Mouse (Mus musculus) myocyte (in vitro differentiated cells): ENCODE measurements around the gene Nr3c2. TPM values are rescaled to one million over a fixed set of nuclear protein-coding genes. Genes with fewer than 3 reads are reported as not detected.

Experiments
- H3K27me3 ChIP-seq: one replicate; pipeline ENCODE4 v1.6.1; 2011; ENCODE audit not compliant: control insufficient read depth, insufficient read depth, insufficient read length
- H3K36me3 ChIP-seq: one replicate; pipeline ENCODE4 v1.6.1; 2011; ENCODE audit not compliant: control insufficient read depth, insufficient read depth
- H3K4me2 ChIP-seq: one replicate; pipeline ENCODE4 v1.6.1; 2011; ENCODE audit warnings: low read depth, control low read depth
- H3K4me3 ChIP-seq: one replicate; pipeline ENCODE4 v1.5.1; 2011; ENCODE audit warnings: mild to moderate bottlenecking, control low read depth, moderate library complexity
- H3K79me2 ChIP-seq: one replicate; pipeline ENCODE4 v1.6.1; 2011; ENCODE audit not compliant: control insufficient read depth, insufficient read depth
- H3ac ChIP-seq: one replicate; pipeline ENCODE4 v1.6.1; 2011; ENCODE audit not compliant: control insufficient read depth, insufficient read length
- CEBPB ChIP-seq: IDR thresholded peaks from 2 replicates; pipeline ENCODE4 v1.6.1; 2011; ENCODE audit warnings: mild to moderate bottlenecking, moderate library complexity; ENCODE audit not compliant: poor library complexity, insufficient read depth, severe bottlenecking
- E2F4 ChIP-seq: IDR thresholded peaks from one replicate; pipeline ENCODE4 v1.6.1; 2011; ENCODE audit warnings: mild to moderate bottlenecking, control low read depth, moderate library complexity; ENCODE audit not compliant: insufficient read depth
- MAX ChIP-seq: IDR thresholded peaks from one replicate; pipeline ENCODE4 v1.6.1; 2011; ENCODE audit warnings: low read depth, mild to moderate bottlenecking, control low read depth
- MYOD1 ChIP-seq, 3 experiments: IDR thresholded peaks; one replicate each; pipeline ENCODE4 v1.6.1; 2011; ENCODE audit warnings: control low read depth in 2 of 3, low read depth in 2 of 3, mild to moderate bottlenecking in 2 of 3, moderate library complexity in 1 of 3; ENCODE audit not compliant: insufficient read length in 2 of 3, control insufficient read depth in 1 of 3
- MYOG ChIP-seq, 3 experiments: IDR thresholded peaks; one replicate each; pipeline ENCODE4 v1.6.1; 2011; ENCODE audit warnings: control low read depth in 2 of 3, low read depth in 2 of 3, mild to moderate bottlenecking in 2 of 3; ENCODE audit not compliant: insufficient read length in 2 of 3, control insufficient read depth in 1 of 3, insufficient read depth in 1 of 3
- POLR2A ChIP-seq: IDR thresholded peaks from one replicate; pipeline ENCODE4 v1.6.1; 2011; ENCODE audit warnings: low read depth, mild to moderate bottlenecking, control low read depth, moderate library complexity; ENCODE audit not compliant: insufficient read length
- POLR2AphosphoS2 ChIP-seq: IDR thresholded peaks from one replicate; pipeline ENCODE4 v1.6.1; 2011; ENCODE audit warnings: low read depth, control low read depth; ENCODE audit not compliant: insufficient read length
- REST ChIP-seq: IDR thresholded peaks from one replicate; pipeline ENCODE4 v1.6.1; 2011; ENCODE audit warnings: mild to moderate bottlenecking, control low read depth, moderate library complexity; ENCODE audit not compliant: insufficient read depth, insufficient read length
- SRF ChIP-seq: IDR thresholded peaks from one replicate; pipeline ENCODE4 v1.6.1; 2011; ENCODE audit warnings: low read depth; ENCODE audit not compliant: control insufficient read depth, insufficient read length
- TCF12 ChIP-seq: IDR thresholded peaks from one replicate; pipeline ENCODE4 v1.6.1; 2011; ENCODE audit warnings: mild to moderate bottlenecking, control low read depth; ENCODE audit not compliant: poor library complexity, insufficient read depth, severe bottlenecking
- TCF3 ChIP-seq: IDR thresholded peaks from one replicate; pipeline ENCODE4 v1.6.1; 2011; ENCODE audit warnings: low read depth, control low read depth; ENCODE audit not compliant: insufficient read length
- USF1 ChIP-seq: IDR thresholded peaks from one replicate; pipeline ENCODE4 v1.6.1; 2011; ENCODE audit warnings: low read depth, mild to moderate bottlenecking, control low read depth, moderate library complexity
- polyA plus RNA-seq: library from polyadenylated mRNA; unstranded; fragments of >200 nt; fragmentation: generic; extraction: Trizol; gene quantifications from one replicate; pipeline ENCODE4 v1.2.1, GENCODE M21; 2012; ENCODE audit warnings: missing spikeins

The Nr3c2 gene
- polyA plus RNA-seq, 1 experiment, result 0.11 TPM

DNA sequence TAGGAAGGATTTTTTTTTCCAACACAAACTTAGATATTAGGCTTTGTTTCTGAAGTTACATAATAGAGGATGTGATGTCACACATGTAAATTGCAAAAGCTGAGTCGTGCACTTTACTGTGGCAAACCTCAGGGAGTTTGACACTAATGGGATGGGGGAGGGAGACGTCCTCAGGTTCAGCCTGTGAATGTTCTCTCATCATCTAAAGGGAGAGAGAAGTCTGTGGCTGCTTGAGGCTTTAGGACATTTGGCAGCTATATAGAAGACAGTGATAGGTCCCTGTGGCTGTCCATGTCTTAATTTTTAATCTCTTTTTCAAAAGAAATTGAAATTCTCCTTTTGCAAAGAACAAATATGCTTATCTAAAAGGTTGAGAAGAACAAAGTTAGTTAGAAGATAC lies 2.2 kb upstream of the Nr3c2 start:
- Histone ChIP-seq H3K36me3 (no peaks in the 10 kb centered on the region), H3K79me2 (no peaks in the 10 kb centered on the region), H3K4me3 (no peak overlapping the region), H3ac (no peak overlapping the region), H3K4me2 (no peak overlapping the region), H3K27me3 (peaks cover 23% of the 10 kb centered on the region)
- no peak for TF ChIP-seq USF1
- no peak for TF ChIP-seq MYOG (IDR thresholded peaks at IDR 0.05; ENCODE audit: control insufficient read depth in 1 of 3, insufficient read depth in 1 of 3, insufficient read length in 2 of 3, low read depth in 2 of 3)
- no peak for TF ChIP-seq CEBPB
- TF ChIP-seq SRF, result no peak
- TF ChIP-seq POLR2A, result no peak
- no peak for TF ChIP-seq E2F4
- TF ChIP-seq TCF3, result no peak

DNA sequence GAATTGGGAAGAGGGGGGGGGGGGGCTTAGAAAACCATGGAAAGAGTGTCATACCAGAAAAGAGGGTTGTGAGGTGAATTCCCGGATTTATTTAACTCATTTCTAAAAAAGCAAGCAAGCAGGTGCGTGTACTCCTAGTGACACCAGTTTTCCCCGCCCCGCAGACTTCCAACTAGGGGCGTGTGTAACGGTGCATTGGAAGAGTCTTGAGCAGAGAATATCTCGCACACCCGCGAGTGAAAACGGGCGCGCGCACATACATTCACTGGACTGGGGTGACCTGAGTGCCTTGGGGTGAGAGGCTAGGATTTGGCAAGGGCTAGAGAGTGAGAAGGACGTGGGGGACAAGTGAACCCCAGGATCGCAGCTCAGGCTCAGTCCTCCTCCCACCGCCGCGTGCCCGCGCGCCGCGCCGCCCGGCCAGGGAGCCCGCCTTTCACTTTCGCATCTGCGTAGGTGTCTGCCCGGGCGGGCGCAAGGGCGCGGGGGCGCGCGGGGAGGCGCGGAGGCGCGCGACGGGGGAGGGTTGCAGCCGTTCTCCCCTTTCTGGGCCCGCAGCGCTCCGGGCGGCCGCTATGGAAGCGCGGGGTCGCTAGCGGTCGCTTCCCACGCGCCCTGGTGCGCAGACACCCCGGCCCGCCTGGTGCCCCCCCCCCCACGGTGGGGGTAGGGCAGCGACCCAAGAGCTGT lies 376 bp upstream of the Nr3c2 start:
- Histone ChIP-seq H3K36me3 (no peaks in the 10 kb centered on the region), H3K79me2 (no peaks in the 10 kb centered on the region), H3K4me2 (peak overlapping the region; percentile 99), H3K4me3 (peak overlapping the region; percentile 28), H3K27me3 (peaks cover 23% of the 10 kb centered on the region), H3ac (peak overlapping the region; percentile 40)
- TF ChIP-seq MAX, result no peak
- no peak for TF ChIP-seq SRF
- TF ChIP-seq CEBPB, result no peak
- TF ChIP-seq USF1, result no peak

DNA sequence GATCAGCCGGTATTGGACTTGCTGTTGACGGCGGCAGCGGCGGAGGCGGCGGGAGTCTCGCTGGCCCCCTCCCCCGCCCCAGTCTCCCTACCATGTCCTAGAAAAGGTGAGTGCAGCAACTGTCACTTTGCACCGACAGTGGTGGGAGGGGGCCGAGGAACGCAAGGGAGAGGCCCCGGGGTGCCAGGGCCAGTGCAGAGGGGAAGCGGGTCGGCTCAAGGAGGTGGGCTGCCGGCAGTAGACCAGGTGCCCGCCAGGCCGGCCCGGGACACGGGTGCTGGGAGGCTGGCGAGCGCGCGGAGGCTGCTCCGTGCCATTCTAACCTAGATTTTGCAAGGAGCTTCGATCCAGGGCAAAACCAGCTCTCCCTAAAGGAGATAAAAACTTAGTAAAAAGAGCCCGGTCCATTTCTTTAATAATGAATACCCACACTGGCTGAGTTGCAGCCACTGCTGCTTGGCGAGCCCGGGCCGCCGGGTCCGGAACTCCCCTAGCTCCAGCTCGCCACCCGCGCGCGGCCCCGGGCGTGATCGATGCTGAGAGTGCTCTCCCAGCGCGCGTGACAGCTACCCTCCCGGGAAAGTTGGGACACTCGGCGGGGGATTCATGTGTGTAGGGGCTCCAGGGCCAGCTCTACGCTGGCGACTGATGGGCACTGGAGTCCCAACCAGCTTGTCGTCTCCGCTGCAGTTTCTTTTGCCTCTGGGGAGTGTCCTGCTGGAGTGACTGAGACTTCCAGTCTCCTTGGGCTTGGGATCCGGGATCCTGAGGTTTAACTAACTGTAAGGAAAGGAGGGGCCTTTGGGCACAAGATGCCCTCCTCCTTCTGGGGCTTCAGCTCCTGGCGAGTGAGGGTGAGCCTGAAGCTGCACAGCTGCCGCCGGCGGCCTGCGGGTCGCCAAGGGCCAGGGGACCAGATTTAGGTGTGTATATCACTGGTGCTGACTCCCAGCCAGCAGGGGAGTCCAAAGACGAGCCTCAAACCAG lies 1.2 kb downstream of the Nr3c2 start:
- Histone ChIP-seq H3K36me3 (no peaks in the 10 kb centered on the region), H3K4me2 (peak overlapping the region; percentile 99), H3K79me2 (no peaks in the 10 kb centered on the region), H3K4me3 (peak overlapping the region; percentile 28), H3ac (no peak overlapping the region), H3K27me3 (peaks cover 23% of the 10 kb centered on the region)
- TF ChIP-seq MAX (no peak), MYOD1 (IDR thresholded peaks at IDR 0.05; ENCODE audit: control insufficient read depth in 1 of 3, insufficient read length in 2 of 3, low read depth in 2 of 3) (no peak), POLR2A (no peak), POLR2AphosphoS2 (no peak), SRF (no peak), USF1 (no peak), CEBPB (no peak), TCF12 (no peak), REST (no peak), TCF3 (no peak), MYOG (IDR thresholded peaks at IDR 0.05; ENCODE audit: control insufficient read depth in 1 of 3, insufficient read depth in 1 of 3, insufficient read length in 2 of 3, low read depth in 2 of 3) (no peak), E2F4 (no peak)

DNA sequence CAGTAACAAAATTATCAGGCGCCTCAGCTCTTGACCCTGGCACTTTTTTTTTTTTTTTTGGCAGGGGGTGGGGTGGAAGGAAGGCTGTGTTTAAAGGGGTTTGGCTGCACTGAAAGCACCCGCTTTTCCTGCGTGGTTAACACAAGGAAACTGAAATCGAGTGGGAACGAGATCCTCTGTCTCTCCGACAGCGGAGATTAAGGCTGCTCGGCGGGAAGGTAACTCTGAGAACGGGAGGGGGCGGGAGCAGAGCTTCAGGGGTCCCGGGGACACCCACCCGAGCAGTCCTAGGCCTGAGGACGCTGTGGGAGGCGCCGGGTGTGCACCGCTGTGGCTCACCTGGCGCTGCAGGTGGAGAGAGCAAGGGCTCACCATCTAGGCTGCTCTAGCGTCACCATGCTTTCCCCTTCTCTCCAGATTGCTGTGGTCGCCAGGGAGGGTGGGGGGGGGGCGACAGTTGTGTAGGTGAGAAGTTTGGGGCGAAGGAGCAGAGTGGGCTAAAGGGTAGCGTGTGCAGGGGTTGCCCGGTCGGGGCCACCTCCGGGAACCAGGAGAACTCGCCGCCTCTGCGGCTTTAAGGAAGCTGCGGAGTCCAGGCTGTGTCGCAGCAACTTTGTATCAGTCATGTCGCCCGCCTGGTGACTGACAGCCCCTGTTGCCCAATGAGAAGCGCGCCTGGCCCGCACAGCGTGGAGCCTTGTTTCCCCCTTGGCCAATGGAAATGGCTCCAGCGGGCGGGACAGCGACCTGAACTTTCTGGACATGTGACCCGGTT lies 2.4 kb downstream of the Nr3c2 start:
- H3K79me2 ChIP-seq, result no peaks in the 10 kb centered on the region
- peak overlapping the region; percentile 99 for H3K4me2 ChIP-seq
- H3ac ChIP-seq, result peak overlapping the region; percentile 5
- no peaks in the 10 kb centered on the region for H3K36me3 ChIP-seq
- peaks cover 23% of the 10 kb centered on the region for H3K27me3 ChIP-seq
- H3K4me3 ChIP-seq, result peak overlapping the region; percentile 28
- no peak for TF ChIP-seq POLR2AphosphoS2
- peak; percentile 87 for TF ChIP-seq USF1
- peak; percentile 51 for TF ChIP-seq POLR2A
